Mouse (Mus musculus): ENCODE measurements around the gene Fam19a2. TPM values are rescaled to one million over a fixed set of nuclear protein-coding genes. Genes with fewer than 3 reads are reported as not detected.

Gene Fam19a2
- polyA plus RNA-seq, 1 experiment from 2014 or later = 0.51 TPM

GRCm38 (mm10) chr10:123264461-123265191 lies 830 bp downstream of the Fam19a2 start:
- H3K4me2 ChIP-seq (ENCODE audit: low read length) = peak overlapping the region; percentile 99
- H3K27me3 ChIP-seq (ENCODE audit: control insufficient read depth, insufficient read depth, low read length) = peaks cover 19% of the 10 kb centered on the region; the same call in 1 of the 2 replicates
- peaks cover 6 to 8% of the 10 kb centered on the region in 2 experiments; a peak in 3 of 4 replicates for H3K4me1 ChIP-seq (ENCODE audit: control insufficient read depth in 2 of 2, insufficient read depth in 2 of 2, low read length in 2 of 2)
- peak; percentile 69 for ATAC-seq (ENCODE audit: insufficient number of reproducible peaks, insufficient read depth, low FRiP score, low read depth)
- WGBS = under 1% methylated on average over 84 of the region's 84 CpGs
- peak overlapping the region; percentile 50 to 59 for H3K4me3 ChIP-seq (ENCODE audit: control insufficient read depth in 1 of 2, insufficient read depth in 1 of 2, low read depth in 1 of 2, low read length in 2 of 2)
- no peak overlapping the region for H3K27ac ChIP-seq (replicated peaks in 1 of 2; ENCODE audit: control insufficient read depth in 1 of 2, insufficient read depth in 1 of 2, low read depth in 2 of 2, low read length in 2 of 2)
- H3K9me3 ChIP-seq (ENCODE audit: control insufficient read depth, low read length) = no peaks in the 10 kb centered on the region
- H3K36me3 ChIP-seq (ENCODE audit: control insufficient read depth, insufficient read depth, low read length) = no peaks in the 10 kb centered on the region
- H3K9ac ChIP-seq (ENCODE audit: low read length) = peak overlapping the region; percentile 62

- H3K36me3 ChIP-seq (ENCODE audit: control insufficient read depth, insufficient read depth, low read length) = no peaks in the 10 kb centered on the region
- no peaks in the 10 kb centered on the region for H3K9me3 ChIP-seq (ENCODE audit: control insufficient read depth, low read length)
- H3K4me3 ChIP-seq (ENCODE audit: control insufficient read depth in 1 of 2, insufficient read depth in 1 of 2, low read depth in 1 of 2, low read length in 2 of 2) = peak overlapping the region; percentile 50 to 59
- peak overlapping the region; percentile 99 for H3K4me2 ChIP-seq (ENCODE audit: low read length)
- no peak for ATAC-seq (ENCODE audit: insufficient number of reproducible peaks, insufficient read depth, low FRiP score, low read depth)
- H3K27me3 ChIP-seq (ENCODE audit: control insufficient read depth, insufficient read depth, low read length) = peaks cover 19% of the 10 kb centered on the region; the same call in 1 of the 2 replicates
- H3K9ac ChIP-seq (ENCODE audit: low read length) = peak overlapping the region; percentile 62
- peaks cover 6 to 8% of the 10 kb centered on the region in 2 experiments; a peak in 3 of 4 replicates for H3K4me1 ChIP-seq (ENCODE audit: control insufficient read depth in 2 of 2, insufficient read depth in 2 of 2, low read length in 2 of 2)
- under 1% methylated on average over 46 of the region's 50 CpGs for WGBS
- no peak overlapping the region for H3K27ac ChIP-seq (replicated peaks in 1 of 2; ENCODE audit: control insufficient read depth in 1 of 2, insufficient read depth in 1 of 2, low read depth in 2 of 2, low read length in 2 of 2)
Observed at GRCm38 (mm10) chr10:123265241-123265790, 1.5 kb downstream of the Fam19a2 start.

GRCm38 (mm10) chr10:123268568-123268967 lies 4.8 kb downstream of the Fam19a2 start:
- H3K9ac ChIP-seq (ENCODE audit: low read length) = no peak overlapping the region
- ATAC-seq (ENCODE audit: insufficient number of reproducible peaks, insufficient read depth, low FRiP score, low read depth) = no peak
- no peaks in the 10 kb centered on the region for H3K36me3 ChIP-seq (ENCODE audit: control insufficient read depth, insufficient read depth, low read length)
- no peak overlapping the region for H3K4me3 ChIP-seq (ENCODE audit: control insufficient read depth in 1 of 2, insufficient read depth in 1 of 2, low read depth in 1 of 2, low read length in 2 of 2)
- H3K27ac ChIP-seq (replicated peaks in 1 of 2; ENCODE audit: control insufficient read depth in 1 of 2, insufficient read depth in 1 of 2, low read depth in 2 of 2, low read length in 2 of 2) = no peak overlapping the region
- H3K27me3 ChIP-seq (ENCODE audit: control insufficient read depth, insufficient read depth, low read length) = peaks cover 19% of the 10 kb centered on the region; the same call in 1 of the 2 replicates
- no peak overlapping the region for H3K4me2 ChIP-seq (ENCODE audit: low read length)
- peaks cover 6 to 8% of the 10 kb centered on the region in 2 experiments; a peak in 3 of 4 replicates for H3K4me1 ChIP-seq (ENCODE audit: control insufficient read depth in 2 of 2, insufficient read depth in 2 of 2, low read length in 2 of 2)
- H3K9me3 ChIP-seq (ENCODE audit: control insufficient read depth, low read length) = no peaks in the 10 kb centered on the region
- 66% methylated on average over 10 of the region's 10 CpGs for WGBS

- no peak overlapping the region for H3K4me3 ChIP-seq (ENCODE audit: control insufficient read depth in 1 of 2, insufficient read depth in 1 of 2, low read depth in 1 of 2, low read length in 2 of 2)
- 0 out of 4 replicates have a peak, but pooled peaks cover 0 to 2% of the 10 kb centered on the region in 2 experiments for H3K4me1 ChIP-seq (ENCODE audit: control insufficient read depth in 2 of 2, insufficient read depth in 2 of 2, low read length in 2 of 2)
- H3K9ac ChIP-seq (ENCODE audit: low read length) = no peak overlapping the region
- no peak overlapping the region for H3K27ac ChIP-seq (replicated peaks in 1 of 2; ENCODE audit: control insufficient read depth in 1 of 2, insufficient read depth in 1 of 2, low read depth in 2 of 2, low read length in 2 of 2)
- H3K27me3 ChIP-seq (ENCODE audit: control insufficient read depth, insufficient read depth, low read length) = no peaks in the 10 kb centered on the region
- 46% methylated on average over 11 of the region's 11 CpGs for WGBS
- no peaks in the 10 kb centered on the region for H3K36me3 ChIP-seq (ENCODE audit: control insufficient read depth, insufficient read depth, low read length)
- no peaks in the 10 kb centered on the region for H3K9me3 ChIP-seq (ENCODE audit: control insufficient read depth, low read length)
- peak overlapping the region; percentile 19 for H3K4me2 ChIP-seq (ENCODE audit: low read length)
- no peak for ATAC-seq (ENCODE audit: insufficient number of reproducible peaks, insufficient read depth, low FRiP score, low read depth)
Observed at GRCm38 (mm10) chr10:123274554-123274953, 10.8 kb downstream of the Fam19a2 start.

- H3K27ac ChIP-seq (replicated peaks in 1 of 2; ENCODE audit: control insufficient read depth in 1 of 2, insufficient read depth in 1 of 2, low read depth in 2 of 2, low read length in 2 of 2) = no peak overlapping the region
- H3K9ac ChIP-seq (ENCODE audit: low read length) = no peak overlapping the region
- no peaks in the 10 kb centered on the region for H3K36me3 ChIP-seq (ENCODE audit: control insufficient read depth, insufficient read depth, low read length)
- no peak overlapping the region for H3K4me3 ChIP-seq (ENCODE audit: control insufficient read depth in 1 of 2, insufficient read depth in 1 of 2, low read depth in 1 of 2, low read length in 2 of 2)
- H3K27me3 ChIP-seq (ENCODE audit: control insufficient read depth, insufficient read depth, low read length) = no peaks in the 10 kb centered on the region
- ATAC-seq (ENCODE audit: insufficient number of reproducible peaks, insufficient read depth, low FRiP score, low read depth) = no peak
- no peak overlapping the region for H3K4me2 ChIP-seq (ENCODE audit: low read length)
- H3K4me1 ChIP-seq (ENCODE audit: control insufficient read depth in 2 of 2, insufficient read depth in 2 of 2, low read length in 2 of 2) = no peaks in the 10 kb centered on the region
- no peaks in the 10 kb centered on the region for H3K9me3 ChIP-seq (ENCODE audit: control insufficient read depth, low read length)
Observed at GRCm38 (mm10) chr10:123307300-123307699, 43.5 kb downstream of the Fam19a2 start.

- Histone ChIP-seq H3K4me1 (ENCODE audit: control insufficient read depth in 2 of 2, insufficient read depth in 2 of 2, low read length in 2 of 2) (no peaks in the 10 kb centered on the region), H3K27me3 (ENCODE audit: control insufficient read depth, insufficient read depth, low read length) (no peaks in the 10 kb centered on the region), H3K9me3 (ENCODE audit: control insufficient read depth, low read length) (no peaks in the 10 kb centered on the region), H3K9ac (ENCODE audit: low read length) (no peak overlapping the region), H3K4me2 (ENCODE audit: low read length) (no peak overlapping the region), H3K36me3 (ENCODE audit: control insufficient read depth, insufficient read depth, low read length) (no peaks in the 10 kb centered on the region), H3K4me3 (ENCODE audit: control insufficient read depth in 1 of 2, insufficient read depth in 1 of 2, low read depth in 1 of 2, low read length in 2 of 2) (no peak overlapping the region), H3K27ac (replicated peaks in 1 of 2; ENCODE audit: control insufficient read depth in 1 of 2, insufficient read depth in 1 of 2, low read depth in 2 of 2, low read length in 2 of 2) (no peak overlapping the region)
- ATAC-seq (ENCODE audit: insufficient number of reproducible peaks, insufficient read depth, low FRiP score, low read depth) = no peak
- WGBS = 86% methylated on average over 3 of the region's 3 CpGs
Observed at GRCm38 (mm10) chr10:123326271-123326670, 62.5 kb downstream of the Fam19a2 start.

- WGBS = 52% methylated on average over 5 of the region's 5 CpGs
- no peaks in the 10 kb centered on the region for H3K36me3 ChIP-seq (ENCODE audit: control insufficient read depth, insufficient read depth, low read length)
- H3K4me3 ChIP-seq (ENCODE audit: control insufficient read depth in 1 of 2, insufficient read depth in 1 of 2, low read depth in 1 of 2, low read length in 2 of 2) = no peak overlapping the region
- H3K27me3 ChIP-seq (ENCODE audit: control insufficient read depth, insufficient read depth, low read length) = no peaks in the 10 kb centered on the region
- H3K9me3 ChIP-seq (ENCODE audit: control insufficient read depth, low read length) = no peaks in the 10 kb centered on the region
- H3K4me2 ChIP-seq (ENCODE audit: low read length) = no peak overlapping the region
- no peak for ATAC-seq (ENCODE audit: insufficient number of reproducible peaks, insufficient read depth, low FRiP score, low read depth)
- H3K4me1 ChIP-seq (ENCODE audit: control insufficient read depth in 2 of 2, insufficient read depth in 2 of 2, low read length in 2 of 2) = no peaks in the 10 kb centered on the region
- H3K27ac ChIP-seq (replicated peaks in 1 of 2; ENCODE audit: control insufficient read depth in 1 of 2, insufficient read depth in 1 of 2, low read depth in 2 of 2, low read length in 2 of 2) = no peak overlapping the region
- no peak overlapping the region for H3K9ac ChIP-seq (ENCODE audit: low read length)
Observed at GRCm38 (mm10) chr10:123341280-123341679, 77.5 kb downstream of the Fam19a2 start.

Measured in heart, embryonic 14.5 days (tissue).